Mouse (Mus musculus): ENCODE data around the gene Wasf3.

DNA sequence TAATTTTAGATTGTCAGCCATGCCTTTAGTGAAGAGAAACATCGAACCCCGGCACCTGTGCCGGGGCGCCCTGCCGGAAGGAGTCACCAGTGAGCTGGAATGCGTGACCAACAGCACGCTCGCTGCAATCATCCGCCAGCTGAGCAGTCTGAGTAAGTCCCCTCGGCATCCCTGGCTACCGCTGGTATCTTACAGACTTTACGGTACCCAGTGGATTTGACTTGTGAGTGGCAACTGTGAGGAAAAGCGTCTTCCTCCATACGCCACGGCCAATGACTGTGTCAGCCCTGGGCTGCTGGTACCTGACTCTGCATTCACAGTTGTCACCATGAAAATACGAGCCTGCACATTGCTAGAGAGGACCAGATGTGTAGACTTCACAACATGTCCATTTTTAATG, 50.5 kb downstream of the Wasf3 start:
- no peak for TF ChIP-seq CTCF (IDR thresholded peaks at IDR 0.05; ENCODE audit: extremely low read depth, insufficient read depth, low read length)
- no peak for TF ChIP-seq POLR2A (IDR thresholded peaks at IDR 0.05; ENCODE audit: extremely low read depth, insufficient read depth, low read length)

All from cortical plate, adult 2 months (tissue).